ENCODE assay signal across 9 mouse cellular contexts in genomic region chr7:25390054-25390770, GRCm38 (mm10). TPM values are rescaled to one million over a fixed set of nuclear protein-coding genes. Genes with fewer than 3 reads are reported as not detected.
A peak's percentile ranks its signal among the peaks of the same experiment; 100 is the strongest.
DNase-seq lines count a peak whose midpoint lies in the region; ATAC-seq and TF ChIP-seq lines count a peak whose summit lies in the region.
"Had no signal": no experiment of that assay in that cellular context is flagged by ENCODE, and none has a peak within 500 bp of the region (broad histone marks: within the 10 kb centered on the region; RNA-seq: fewer than 3 reads in every experiment).

No protein-coding gene starts in this region.

- DNase-seq in forebrain, embryonic 10.5 days (ENCODE audit: extremely low spot score, low spot score): no peak
- no peak for DNase-seq in forebrain, embryonic 11.5 days (ENCODE audit: low spot score)
- peak; percentile 50 for DNase-seq in G1E (ENCODE audit: low spot score)
- no peak for DNase-seq in hindbrain, embryonic 14.5 days (ENCODE audit: low spot score)
- DNase-seq in liver, postnatal 0 days: peak; percentile 71
- peak; percentile 75 to 85 for DNase-seq in urinary bladder, postnatal 36 days (ENCODE audit: low spot score in 2 of 2)
- no peak for DNase-seq in left cerebral cortex, postnatal 10 days (ENCODE audit: extremely low spot score in 1 of 2, low spot score in 2 of 2)

- 0 out of 2 replicates have a peak overlapping the region, but pooled peaks have one; percentile 16 for H3K27ac ChIP-seq in forebrain, embryonic 10.5 days
- H3K27ac ChIP-seq in forebrain, embryonic 11.5 days (ENCODE audit: low read depth, low read length): no peak overlapping the region
- no peak overlapping the region for H3K27ac ChIP-seq in embryonic facial prominence, embryonic 15.5 days (replicated peaks)
- no peak overlapping the region for H3K27ac ChIP-seq in hindbrain, embryonic 14.5 days
- H3K27ac ChIP-seq in liver, postnatal 0 days (ENCODE audit: low read depth): peak overlapping the region; percentile 37; the same call in 1 of the 2 replicates

- no peak overlapping the region for H3K9ac ChIP-seq in forebrain, embryonic 11.5 days (ENCODE audit: low read length)
- H3K9ac ChIP-seq in embryonic facial prominence, embryonic 15.5 days: no peak overlapping the region
- H3K9ac ChIP-seq in hindbrain, embryonic 14.5 days: 0 out of 2 replicates have a peak overlapping the region, but pooled peaks have one; percentile 13
- peak overlapping the region; percentile 28; the same call in 1 of the 2 replicates for H3K9ac ChIP-seq in liver, postnatal 0 days (replicated peaks)

- no peak for ATAC-seq in forebrain, embryonic 11.5 days (replicated peaks; ENCODE audit: low FRiP score)
- peak; percentile 59; the same call in 1 of the 2 replicates for ATAC-seq in G1E (ENCODE audit: extremely low read depth, insufficient number of reproducible peaks, low FRiP score, poor library complexity, severe bottlenecking)
- peak; percentile 55; the same call in 1 of the 2 replicates for ATAC-seq in embryonic facial prominence, embryonic 15.5 days (ENCODE audit: insufficient number of reproducible peaks, low FRiP score, low TSS enrichment, low read depth)
- no peak for ATAC-seq in hindbrain, embryonic 14.5 days (ENCODE audit: low FRiP score)
- ATAC-seq in liver, postnatal 0 days: peak; percentile 86

- intact Hi-C loops in left cerebral cortex, postnatal 10 days (cut with DNase I): no loop called here

- H3K27me3 ChIP-seq in forebrain, embryonic 10.5 days (ENCODE audit: poor library complexity, severe bottlenecking): peaks cover 23% of the 10 kb centered on the region
- H3K27me3 ChIP-seq in forebrain, embryonic 11.5 days (ENCODE audit: control insufficient read depth, insufficient read depth, low read length): no peaks in the 10 kb centered on the region; the same call in 1 of the 2 replicates
- no peaks in the 10 kb centered on the region for H3K27me3 ChIP-seq in G1E (ENCODE audit: insufficient read depth, low read length)
- no peaks in the 10 kb centered on the region for H3K27me3 ChIP-seq in embryonic facial prominence, embryonic 15.5 days
- H3K27me3 ChIP-seq in hindbrain, embryonic 14.5 days (ENCODE audit: control insufficient read depth, insufficient read depth, low read length): no peaks in the 10 kb centered on the region
- H3K27me3 ChIP-seq in liver, postnatal 0 days (ENCODE audit: insufficient read depth, low read length): no peaks in the 10 kb centered on the region

- no peak overlapping the region for H3K4me2 ChIP-seq in forebrain, embryonic 11.5 days (ENCODE audit: low read depth, low read length, severe bottlenecking)
- H3K4me2 ChIP-seq in embryonic facial prominence, embryonic 15.5 days (replicated peaks): no peak overlapping the region
- H3K4me2 ChIP-seq in hindbrain, embryonic 14.5 days (replicated peaks): no peak overlapping the region
- peak overlapping the region; percentile 13 for H3K4me2 ChIP-seq in liver, postnatal 0 days (ENCODE audit: low read depth, low read length)

- peaks cover 36% of the 10 kb centered on the region for H3K4me1 ChIP-seq in forebrain, embryonic 10.5 days
- peaks cover 2% of the 10 kb centered on the region; the same call in 1 of the 2 replicates for H3K4me1 ChIP-seq in forebrain, embryonic 11.5 days (replicated peaks; ENCODE audit: control insufficient read depth, insufficient read depth, low read length)
- peaks cover 82% of the 10 kb centered on the region for H3K4me1 ChIP-seq in G1E (ENCODE audit: insufficient read depth, low read depth, low read length)
- H3K4me1 ChIP-seq in embryonic facial prominence, embryonic 15.5 days: peaks cover 44% of the 10 kb centered on the region
- peaks cover 32% of the 10 kb centered on the region for H3K4me1 ChIP-seq in hindbrain, embryonic 14.5 days (replicated peaks; ENCODE audit: control insufficient read depth, insufficient read depth, low read length)
- peaks cover 64% of the 10 kb centered on the region for H3K4me1 ChIP-seq in liver, postnatal 0 days (ENCODE audit: insufficient read depth)

- TF ChIP-seq EP300 in liver, postnatal 0 days (IDR thresholded peaks at IDR 0.05; ENCODE audit: low read depth): no peak

- peaks cover 29% of the 10 kb centered on the region for H3K36me3 ChIP-seq in forebrain, embryonic 10.5 days (replicated peaks)
- no peaks in the 10 kb centered on the region; the same call in 1 of the 2 replicates for H3K36me3 ChIP-seq in forebrain, embryonic 11.5 days (ENCODE audit: control insufficient read depth, insufficient read depth, low read length)
- peaks cover 75% of the 10 kb centered on the region for H3K36me3 ChIP-seq in G1E (replicated peaks)
- peaks cover 14% of the 10 kb centered on the region for H3K36me3 ChIP-seq in embryonic facial prominence, embryonic 15.5 days
- H3K36me3 ChIP-seq in hindbrain, embryonic 14.5 days (replicated peaks; ENCODE audit: control insufficient read depth, insufficient read depth): peaks cover 31% of the 10 kb centered on the region
- H3K36me3 ChIP-seq in liver, postnatal 0 days (replicated peaks; ENCODE audit: insufficient read depth, low read length): peaks cover 19% of the 10 kb centered on the region

- no peak for TF ChIP-seq CTCF in G1E (IDR thresholded peaks at IDR 0.05; ENCODE audit: low read depth, low read length)
- TF ChIP-seq CTCF in liver, postnatal 0 days (IDR thresholded peaks at IDR 0.05; ENCODE audit: low read depth): no peak

- H3K4me3 ChIP-seq in forebrain, embryonic 10.5 days: peak overlapping the region; percentile 6; the same call in 1 of the 2 replicates
- H3K4me3 ChIP-seq in forebrain, embryonic 11.5 days (ENCODE audit: low read depth, low read length): no peak overlapping the region
- H3K4me3 ChIP-seq in G1E (ENCODE audit: low read depth, low read length): peak overlapping the region; percentile 2; the same call in 1 of the 2 replicates
- H3K4me3 ChIP-seq in embryonic facial prominence, embryonic 15.5 days (replicated peaks): no peak overlapping the region
- no peak overlapping the region for H3K4me3 ChIP-seq in hindbrain, embryonic 14.5 days (replicated peaks; ENCODE audit: low read length)
- H3K4me3 ChIP-seq in liver, postnatal 0 days (ENCODE audit: low read depth, low read length): no peak overlapping the region

- WGBS in forebrain, embryonic 10.5 days: 38% methylated on average over 8 of the region's 8 CpGs
- WGBS in forebrain, embryonic 11.5 days: 41% methylated on average over 8 of the region's 8 CpGs
- 31% methylated on average over 8 of the region's 8 CpGs for WGBS in embryonic facial prominence, embryonic 15.5 days
- 53% methylated on average over 8 of the region's 8 CpGs for WGBS in hindbrain, embryonic 14.5 days
- 70% methylated on average over 8 of the region's 8 CpGs for WGBS in liver, postnatal 0 days (ENCODE audit: insufficient replicate concordance)

- no peaks in the 10 kb centered on the region for H3K9me3 ChIP-seq in forebrain, embryonic 10.5 days
- no peaks in the 10 kb centered on the region for H3K9me3 ChIP-seq in forebrain, embryonic 11.5 days (ENCODE audit: control insufficient read depth, low read length)
- H3K9me3 ChIP-seq in G1E (replicated peaks): no peaks in the 10 kb centered on the region
- no peaks in the 10 kb centered on the region for H3K9me3 ChIP-seq in embryonic facial prominence, embryonic 15.5 days (replicated peaks)
- no peaks in the 10 kb centered on the region for H3K9me3 ChIP-seq in hindbrain, embryonic 14.5 days (ENCODE audit: control insufficient read depth, low read length)
- H3K9me3 ChIP-seq in liver, postnatal 0 days (ENCODE audit: low read length): no peaks in the 10 kb centered on the region

RNA-seq across cellular contexts. Expression of gene Lipe, which starts 8.3 kb away (rescaled TPM):
- polyA plus RNA-seq in forebrain, embryonic 10.5 days (2016; fragmentation: Nextera tagmentation; extraction: Ambion mirVana): 7.4 and 7.5 TPM in 2 replicates
- polyA plus RNA-seq in forebrain, embryonic 11.5 days (2014; fragmentation: Nextera tagmentation; extraction: Ambion mirVana): 3.0 and 3.8 TPM in 2 replicates
- total RNA-seq in G1E (2014; fragmentation: Nextera tagmentation) (6.1 and 13.0 TPM in 2 replicates), G1E (2017) (4.6 and 4.8 TPM in 2 replicates)
- polyA plus RNA-seq in G1E (2012): 15.7 and 16.1 TPM in 2 replicates
- 8.3 and 10.2 TPM in 2 replicates for polyA plus RNA-seq in embryonic facial prominence, embryonic 15.5 days (2015; fragmentation: Nextera tagmentation; extraction: Ambion mirVana)
- polyA plus RNA-seq in hindbrain, embryonic 14.5 days (2014; fragmentation: Nextera tagmentation; extraction: Ambion mirVana): 4.6 and 5.7 TPM in 2 replicates
- polyA plus RNA-seq in liver, postnatal 0 days (2015; fragmentation: Nextera tagmentation; extraction: Ambion mirVana): 5.2 and 5.5 TPM in 2 replicates
- total RNA-seq in left cerebral cortex, postnatal 10 days (2021): 1 to 10 TPM; 6.9 to 7.8 TPM

RNA-seq across cellular contexts. Expression of gene Cnfn, which starts 20.7 kb away (rescaled TPM):
- polyA plus RNA-seq in forebrain, embryonic 10.5 days (2016; fragmentation: Nextera tagmentation; extraction: Ambion mirVana): not detected in 2 replicates
- polyA plus RNA-seq in forebrain, embryonic 11.5 days (2014; fragmentation: Nextera tagmentation; extraction: Ambion mirVana): 0.28 TPM in 1 of 2 replicates, not detected in the other
- not detected in 2 replicates for total RNA-seq in G1E (2014; fragmentation: Nextera tagmentation)
- total RNA-seq in G1E (2017): not detected in 2 replicates
- not detected in 2 replicates for polyA plus RNA-seq in G1E (2012)
- 382 and 413 TPM in 2 replicates for polyA plus RNA-seq in embryonic facial prominence, embryonic 15.5 days (2015; fragmentation: Nextera tagmentation; extraction: Ambion mirVana)
- not detected in 2 replicates for polyA plus RNA-seq in hindbrain, embryonic 14.5 days (2014; fragmentation: Nextera tagmentation; extraction: Ambion mirVana)
- polyA plus RNA-seq in liver, postnatal 0 days (2015; fragmentation: Nextera tagmentation; extraction: Ambion mirVana): not detected in 2 replicates
- total RNA-seq in left cerebral cortex, postnatal 10 days (2021): not detected
- polyA plus RNA-seq: limb, embryonic 11.5 days had no signal

RNA-seq across cellular contexts. Expression of gene Cxcl17, which starts 22.5 kb away (rescaled TPM):
- 0.43 and 0.71 TPM in 2 replicates for polyA plus RNA-seq in forebrain, embryonic 10.5 days (2016; fragmentation: Nextera tagmentation; extraction: Ambion mirVana)
- 0.69 TPM in 1 of 2 replicates, not detected in the other for polyA plus RNA-seq in forebrain, embryonic 11.5 days (2014; fragmentation: Nextera tagmentation; extraction: Ambion mirVana)
- total RNA-seq in G1E (2014; fragmentation: Nextera tagmentation): not detected in 2 replicates
- total RNA-seq in G1E (2017): not detected in 2 replicates
- polyA plus RNA-seq in G1E (2012): not detected in 2 replicates
- polyA plus RNA-seq in embryonic facial prominence, embryonic 15.5 days (2015; fragmentation: Nextera tagmentation; extraction: Ambion mirVana): 1.9 and 4.3 TPM in 2 replicates
- 0.67 and 0.80 TPM in 2 replicates for polyA plus RNA-seq in hindbrain, embryonic 14.5 days (2014; fragmentation: Nextera tagmentation; extraction: Ambion mirVana)
- not detected in 2 replicates for polyA plus RNA-seq in liver, postnatal 0 days (2015; fragmentation: Nextera tagmentation; extraction: Ambion mirVana)
- not detected for total RNA-seq in left cerebral cortex, postnatal 10 days (2021)

Comparison
In these comparisons a context has a peak if more than half of its experiments do, and no peak if none do; other contexts are left out.
1. H3K27ac ChIP-seq: peak in forebrain, embryonic 10.5 days (single experiment) and liver, postnatal 0 days (single experiment); none in forebrain, embryonic 11.5 days (single experiment), embryonic facial prominence, embryonic 15.5 days (single experiment) and hindbrain, embryonic 14.5 days (single experiment).
2. H3K4me3 ChIP-seq: peak in forebrain, embryonic 10.5 days (single experiment) and G1E (single experiment); none in forebrain, embryonic 11.5 days (single experiment), embryonic facial prominence, embryonic 15.5 days (single experiment), hindbrain, embryonic 14.5 days (single experiment) and liver, postnatal 0 days (single experiment).
3. DNase-seq: peak in G1E (single experiment), liver, postnatal 0 days (single experiment) and urinary bladder, postnatal 36 days (2 of 2); none in forebrain, embryonic 10.5 days (single experiment), forebrain, embryonic 11.5 days (single experiment), hindbrain, embryonic 14.5 days (single experiment) and left cerebral cortex, postnatal 10 days (0 of 2).
4. ATAC-seq: peak in G1E (single experiment), embryonic facial prominence, embryonic 15.5 days (single experiment) and liver, postnatal 0 days (single experiment); none in forebrain, embryonic 11.5 days (single experiment) and hindbrain, embryonic 14.5 days (single experiment).
5. H3K9ac ChIP-seq: peak in hindbrain, embryonic 14.5 days (single experiment) and liver, postnatal 0 days (single experiment); none in forebrain, embryonic 11.5 days (single experiment) and embryonic facial prominence, embryonic 15.5 days (single experiment).
6. RNA of gene Cnfn, which starts 20.7 kb away (polyA plus RNA-seq): 382 to 413 TPM in embryonic facial prominence, embryonic 15.5 days; 0.28 TPM in forebrain, embryonic 11.5 days, not detected in forebrain, embryonic 10.5 days, not detected in G1E, not detected in hindbrain, embryonic 14.5 days and not detected in liver, postnatal 0 days; every median in the first group is over 100 times any median in the second.